Mouse (Mus musculus) spleen, adult 2 months (tissue): ENCODE measurements around the gene Rcc2.

Experiments
- CTCF ChIP-seq: fragments of 200-500 bp; IDR thresholded peaks from 2 replicates; pipeline ENCODE4 v1.5.1; 2011; ENCODE audit warnings: mild to moderate bottlenecking, inconsistent platforms; ENCODE audit not compliant: insufficient read depth, insufficient read length, insufficient replicate concordance; ENCODE audit errors: extremely low read depth
- POLR2A ChIP-seq: fragments of 200-500 bp; IDR thresholded peaks from 2 replicates; pipeline ENCODE4 v1.6.1; 2011; ENCODE audit warnings: low read depth, low read length, inconsistent platforms

DNA sequence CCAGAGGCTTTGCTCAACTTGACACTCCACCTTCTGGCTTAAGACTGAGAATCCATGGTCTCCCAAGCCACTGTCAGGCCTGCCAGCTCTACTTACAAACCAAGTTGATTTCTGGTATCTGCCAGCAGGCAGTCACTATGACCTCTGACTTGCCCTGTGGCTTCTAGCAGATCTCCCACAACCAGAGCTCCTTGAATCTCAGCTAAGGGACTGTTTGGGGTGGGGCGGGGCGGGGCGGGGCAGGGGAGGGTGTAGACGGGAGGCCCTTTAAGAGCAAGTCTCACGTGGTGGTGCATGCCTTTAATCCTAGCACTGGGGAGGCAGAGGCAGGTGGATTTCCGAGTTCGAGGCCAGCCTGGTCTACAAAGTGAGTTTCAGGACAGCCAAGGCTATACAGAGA is 32.5 kb downstream of the Rcc2 start:
- TF ChIP-seq CTCF: no peak
- no peak for TF ChIP-seq POLR2A
